Mouse (Mus musculus): ENCODE results near the gene Kif22. TPM values are rescaled to one million over a fixed set of nuclear protein-coding genes. Genes with fewer than 3 reads are reported as not detected.
A peak's percentile ranks its signal among the peaks of the same experiment; 100 is the strongest.

Kif22 gene
- polyA plus RNA-seq, 1 experiment from 2014 or later = 145 TPM

DNA sequence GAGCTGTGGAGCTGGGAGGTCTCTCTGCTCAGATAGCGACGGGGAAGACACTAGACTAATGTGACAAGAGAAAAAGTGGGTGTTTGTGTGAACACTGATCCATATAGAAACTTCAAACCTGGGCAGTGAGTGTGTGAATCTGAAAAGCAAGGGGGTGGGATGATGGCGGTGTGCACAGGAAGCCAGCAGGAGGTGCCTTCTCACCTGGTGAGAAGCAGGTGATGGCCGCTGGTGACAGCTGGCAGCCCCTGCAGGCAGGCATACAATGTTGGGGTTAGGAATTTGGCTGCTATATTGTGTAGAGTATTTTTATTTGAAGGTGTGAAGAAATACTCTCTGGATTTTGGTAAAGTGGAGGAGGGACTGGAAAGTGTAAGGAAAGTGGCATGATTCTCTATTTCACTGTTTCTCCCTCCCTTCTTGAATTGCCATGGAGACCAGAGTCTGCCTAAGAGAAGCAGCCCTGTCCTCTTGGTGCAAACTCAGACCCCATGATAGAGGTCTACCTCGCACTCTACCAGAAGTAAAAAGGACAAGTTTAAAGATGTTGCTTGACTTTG, 12.8 kb upstream of the Kif22 start:
- Histone ChIP-seq H3K4me2 (replicated peaks; ENCODE audit: low read depth, low read length) (no peak overlapping the region), H3K9ac (replicated peaks; ENCODE audit: low read length) (no peak overlapping the region), H3K27ac (ENCODE audit: low read length) (no peak overlapping the region), H3K4me3 (ENCODE audit: low read length) (no peak overlapping the region), H3K9me3 (ENCODE audit: low read length) (no peaks in the 10 kb centered on the region), H3K4me1 (ENCODE audit: insufficient read depth, low read length) (no peaks in the 10 kb centered on the region), H3K27me3 (ENCODE audit: insufficient read depth, low read length) (no peaks in the 10 kb centered on the region), H3K36me3 (ENCODE audit: insufficient read depth, low read length) (no peaks in the 10 kb centered on the region)
- no peak for ATAC-seq (ENCODE audit: low FRiP score, low TSS enrichment)
- 73% methylated on average over 5 of the region's 5 CpGs for WGBS

DNA sequence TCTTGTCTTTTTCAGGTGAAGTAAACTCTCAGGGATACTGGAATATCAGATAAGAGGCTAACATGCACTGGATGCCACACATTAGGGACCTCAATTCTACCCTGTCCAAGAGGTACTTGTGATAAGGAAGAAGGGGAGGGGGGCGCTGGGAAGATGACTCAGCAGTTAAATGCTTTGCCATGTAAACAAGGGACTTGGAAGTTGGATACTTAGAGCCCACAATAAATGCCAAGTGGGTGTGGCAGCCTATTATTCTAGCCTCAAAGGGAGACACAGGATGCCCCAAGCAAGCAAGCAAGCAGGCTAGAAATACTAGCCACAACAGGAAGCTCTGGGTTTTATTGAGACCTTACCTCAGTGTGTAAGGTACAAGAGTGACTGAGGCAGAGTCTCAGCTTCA, 11.0 kb downstream of the Kif22 start:
- WGBS = 84% methylated on average over 1 of the region's 1 CpGs
- Histone ChIP-seq H3K4me2 (replicated peaks; ENCODE audit: low read depth, low read length) (no peak overlapping the region), H3K9ac (replicated peaks; ENCODE audit: low read length) (no peak overlapping the region), H3K4me1 (ENCODE audit: insufficient read depth, low read length) (peaks cover 10% of the 10 kb centered on the region), H3K27me3 (ENCODE audit: insufficient read depth, low read length) (no peaks in the 10 kb centered on the region), H3K27ac (ENCODE audit: low read length) (no peak overlapping the region), H3K36me3 (ENCODE audit: insufficient read depth, low read length) (peaks cover 58% of the 10 kb centered on the region), H3K9me3 (ENCODE audit: low read length) (no peaks in the 10 kb centered on the region), H3K4me3 (ENCODE audit: low read length) (no peak overlapping the region)
- ATAC-seq (ENCODE audit: low FRiP score, low TSS enrichment) = no peak

DNA sequence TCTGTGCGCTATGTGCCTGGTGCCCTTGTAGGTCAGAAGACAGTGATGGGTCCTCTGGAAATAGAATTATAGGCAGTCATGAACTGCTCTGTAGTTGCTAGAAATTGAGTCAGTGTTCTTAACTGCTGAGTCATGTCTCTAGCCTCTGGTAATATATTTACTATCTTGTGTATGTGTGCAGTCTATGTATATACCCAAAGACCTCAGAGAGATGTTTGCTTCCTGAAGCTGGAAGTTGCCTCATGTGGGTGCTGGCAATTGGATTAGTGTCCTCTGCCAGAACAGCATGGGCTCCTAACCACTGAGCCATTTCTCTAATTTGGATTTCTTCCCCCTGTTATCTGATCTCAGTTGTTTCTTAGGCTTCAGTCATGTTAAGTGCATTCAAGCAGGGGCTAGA, 12.1 kb downstream of the Kif22 start:
- Histone ChIP-seq H3K9ac (replicated peaks; ENCODE audit: low read length) (no peak overlapping the region), H3K9me3 (ENCODE audit: low read length) (no peaks in the 10 kb centered on the region), H3K4me3 (ENCODE audit: low read length) (no peak overlapping the region), H3K27me3 (ENCODE audit: insufficient read depth, low read length) (no peaks in the 10 kb centered on the region), H3K27ac (ENCODE audit: low read length) (no peak overlapping the region), H3K36me3 (ENCODE audit: insufficient read depth, low read length) (peaks cover 51% of the 10 kb centered on the region), H3K4me2 (replicated peaks; ENCODE audit: low read depth, low read length) (no peak overlapping the region), H3K4me1 (ENCODE audit: insufficient read depth, low read length) (peaks cover 10% of the 10 kb centered on the region)
- WGBS = 98% methylated on average over 1 of the region's 1 CpGs
- ATAC-seq (ENCODE audit: low FRiP score, low TSS enrichment) = no peak

DNA sequence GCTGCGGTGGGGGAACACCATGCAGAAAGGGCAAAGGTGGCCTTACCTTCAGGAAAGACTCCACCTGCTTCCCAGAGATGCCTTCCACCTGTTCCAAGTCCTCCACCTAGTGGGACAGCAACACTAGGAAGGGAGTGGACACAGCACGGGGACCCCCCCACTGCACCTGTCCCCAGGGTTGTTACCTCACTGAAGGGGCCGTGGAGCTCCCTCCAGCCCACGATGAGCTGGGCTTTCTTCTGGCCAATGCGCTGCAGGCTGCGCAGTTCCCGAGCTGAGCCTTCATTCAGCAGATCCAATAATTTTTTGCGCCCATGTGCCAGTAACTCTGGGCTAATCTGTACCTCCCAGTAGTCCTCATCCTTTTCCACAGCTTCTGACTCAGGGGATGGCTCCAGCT, 14.4 kb downstream of the Kif22 start:
- WGBS = 58% methylated on average over 8 of the region's 8 CpGs
- peak overlapping the region; percentile 87 for H3K4me2 ChIP-seq (replicated peaks; ENCODE audit: low read depth, low read length)
- peaks cover 58% of the 10 kb centered on the region for H3K36me3 ChIP-seq (ENCODE audit: insufficient read depth, low read length)
- peak overlapping the region; percentile 95 for H3K4me3 ChIP-seq (ENCODE audit: low read length)
- H3K9me3 ChIP-seq (ENCODE audit: low read length) = no peaks in the 10 kb centered on the region
- H3K4me1 ChIP-seq (ENCODE audit: insufficient read depth, low read length) = peaks cover 30% of the 10 kb centered on the region
- peak overlapping the region; percentile 97 for H3K9ac ChIP-seq (replicated peaks; ENCODE audit: low read length)
- H3K27me3 ChIP-seq (ENCODE audit: insufficient read depth, low read length) = no peaks in the 10 kb centered on the region
- no peak; the same call in 1 of the 2 replicates for ATAC-seq (ENCODE audit: low FRiP score, low TSS enrichment)
- H3K27ac ChIP-seq (ENCODE audit: low read length) = peak overlapping the region; percentile 99

DNA sequence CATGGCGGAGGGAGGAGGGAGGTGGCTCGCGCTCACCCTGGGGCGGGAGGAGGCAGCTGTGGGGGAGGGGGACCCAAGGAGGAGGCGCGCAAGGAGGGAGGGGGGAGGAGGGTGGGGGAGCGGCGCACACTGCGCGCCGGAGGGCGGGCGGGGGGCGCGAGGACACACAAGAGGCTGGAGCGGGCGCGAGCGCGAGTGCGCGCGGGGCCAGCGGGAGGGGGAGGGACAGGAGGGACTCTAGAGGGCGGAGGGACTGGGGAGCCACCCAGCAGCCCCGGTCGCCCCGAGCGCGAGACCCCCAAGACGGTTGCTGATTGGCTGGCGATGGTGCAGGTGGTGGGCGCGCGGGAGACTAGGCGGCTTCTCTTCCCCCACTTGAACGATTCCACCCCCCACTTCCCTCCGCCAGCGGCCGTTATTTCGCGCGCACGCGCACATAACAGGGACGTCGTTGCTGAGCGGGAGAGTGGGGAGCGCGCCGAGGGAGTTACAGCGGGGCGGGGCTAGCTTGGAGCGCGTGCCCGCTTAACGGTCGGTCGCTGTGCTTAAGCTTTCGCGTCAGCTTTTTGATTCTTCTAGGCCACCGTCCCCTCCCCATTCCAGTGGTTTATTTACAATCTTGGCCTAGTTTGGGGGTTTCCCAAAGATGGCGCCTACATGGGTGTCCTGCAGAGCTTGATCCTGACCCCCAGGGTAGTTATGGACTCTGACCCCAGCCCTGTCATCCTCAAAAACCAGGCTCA, 15.1 kb downstream of the Kif22 start, which contains the start of gene Maz:
Gene Maz, minus strand, starts transcription at position 54 of the 743 bp plus-strand sequence.
- H3K4me3 ChIP-seq (ENCODE audit: low read length) = peak within 1 kb of the TSS; percentile 95
- H3K27ac ChIP-seq (ENCODE audit: low read length) = peak within 1 kb of the TSS; percentile 99
- no peaks in the 10 kb centered on the region for H3K27me3 ChIP-seq (ENCODE audit: insufficient read depth, low read length)
- ATAC-seq (ENCODE audit: low FRiP score, low TSS enrichment) = peak; percentile 92
- H3K4me1 ChIP-seq (ENCODE audit: insufficient read depth, low read length) = peaks cover 38% of the 10 kb centered on the region
- H3K36me3 ChIP-seq (ENCODE audit: insufficient read depth, low read length) = peaks cover 58% of the 10 kb centered on the region
- peak within 1 kb of the TSS; percentile 97 for H3K9ac ChIP-seq (replicated peaks; ENCODE audit: low read length)
- peak within 1 kb of the TSS; percentile 87 for H3K4me2 ChIP-seq (replicated peaks; ENCODE audit: low read depth, low read length)
- WGBS = under 1% methylated on average over 38 of the region's 63 CpGs
- H3K9me3 ChIP-seq (ENCODE audit: low read length) = no peaks in the 10 kb centered on the region

DNA sequence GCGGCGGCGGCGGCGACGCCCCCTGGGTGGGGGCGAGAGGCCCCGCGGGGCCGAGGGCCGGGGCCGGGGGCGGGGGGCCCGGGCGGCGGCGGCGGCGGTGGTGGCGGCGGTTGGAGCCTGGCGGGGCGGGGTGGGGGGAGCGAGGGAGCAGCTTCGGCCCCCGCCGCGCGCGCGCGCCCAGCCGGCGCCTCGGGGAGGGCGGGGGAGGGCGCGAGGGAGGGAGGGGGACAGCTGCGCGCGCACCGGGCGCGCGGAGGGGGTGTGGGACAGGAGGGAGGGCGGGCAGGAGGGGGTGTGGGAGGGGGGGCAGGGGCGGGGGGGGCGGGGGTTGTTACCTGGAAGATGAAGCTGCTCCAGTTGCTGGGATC, 15.7 kb downstream of the Kif22 start:
- Histone ChIP-seq H3K4me2 (replicated peaks; ENCODE audit: low read depth, low read length) (peak overlapping the region; percentile 87), H3K27me3 (ENCODE audit: insufficient read depth, low read length) (no peaks in the 10 kb centered on the region), H3K4me3 (ENCODE audit: low read length) (peak overlapping the region; percentile 95), H3K4me1 (ENCODE audit: insufficient read depth, low read length) (peaks cover 43% of the 10 kb centered on the region), H3K9ac (replicated peaks; ENCODE audit: low read length) (peak overlapping the region; percentile 97), H3K9me3 (ENCODE audit: low read length) (no peaks in the 10 kb centered on the region), H3K27ac (ENCODE audit: low read length) (peak overlapping the region; percentile 99), H3K36me3 (ENCODE audit: insufficient read depth, low read length) (peaks cover 54% of the 10 kb centered on the region)
- no peak for ATAC-seq (ENCODE audit: low FRiP score, low TSS enrichment)
- WGBS = no CpG with 5 or more reads among the region's 48 CpGs

DNA sequence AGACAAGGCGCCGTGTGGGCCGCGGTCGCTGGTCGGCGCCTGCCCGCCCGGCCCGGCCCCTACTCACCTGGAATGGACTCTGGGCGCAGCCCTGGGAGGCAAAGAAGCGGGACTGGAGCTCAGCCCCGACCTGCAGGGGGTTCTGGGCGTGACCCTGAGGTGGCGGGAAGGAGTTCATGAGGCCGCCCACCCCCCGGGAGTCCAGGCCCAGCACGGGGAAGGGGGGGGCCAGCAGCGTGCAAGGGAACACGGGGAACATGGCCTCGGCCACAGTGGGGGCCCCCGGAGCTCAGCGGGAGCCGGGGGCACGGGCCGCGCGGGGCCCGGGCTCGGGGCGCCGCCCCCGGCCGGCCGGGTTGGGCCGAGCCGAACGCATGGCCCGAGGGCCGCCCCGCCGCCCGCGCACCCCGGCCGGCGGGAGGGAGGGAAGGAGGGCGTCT, 16.1 kb downstream of the Kif22 start:
- peak overlapping the region; percentile 97 for H3K9ac ChIP-seq (replicated peaks; ENCODE audit: low read length)
- H3K4me2 ChIP-seq (replicated peaks; ENCODE audit: low read depth, low read length) = peak overlapping the region; percentile 87
- H3K27ac ChIP-seq (ENCODE audit: low read length) = peak overlapping the region; percentile 99
- peak overlapping the region; percentile 95 for H3K4me3 ChIP-seq (ENCODE audit: low read length)
- no peaks in the 10 kb centered on the region for H3K27me3 ChIP-seq (ENCODE audit: insufficient read depth, low read length)
- peaks cover 47% of the 10 kb centered on the region for H3K4me1 ChIP-seq (ENCODE audit: insufficient read depth, low read length)
- under 1% methylated on average over 17 of the region's 48 CpGs for WGBS
- no peaks in the 10 kb centered on the region for H3K9me3 ChIP-seq (ENCODE audit: low read length)
- peaks cover 50% of the 10 kb centered on the region for H3K36me3 ChIP-seq (ENCODE audit: insufficient read depth, low read length)
- peak; percentile 11 for ATAC-seq (ENCODE audit: low FRiP score, low TSS enrichment)

DNA sequence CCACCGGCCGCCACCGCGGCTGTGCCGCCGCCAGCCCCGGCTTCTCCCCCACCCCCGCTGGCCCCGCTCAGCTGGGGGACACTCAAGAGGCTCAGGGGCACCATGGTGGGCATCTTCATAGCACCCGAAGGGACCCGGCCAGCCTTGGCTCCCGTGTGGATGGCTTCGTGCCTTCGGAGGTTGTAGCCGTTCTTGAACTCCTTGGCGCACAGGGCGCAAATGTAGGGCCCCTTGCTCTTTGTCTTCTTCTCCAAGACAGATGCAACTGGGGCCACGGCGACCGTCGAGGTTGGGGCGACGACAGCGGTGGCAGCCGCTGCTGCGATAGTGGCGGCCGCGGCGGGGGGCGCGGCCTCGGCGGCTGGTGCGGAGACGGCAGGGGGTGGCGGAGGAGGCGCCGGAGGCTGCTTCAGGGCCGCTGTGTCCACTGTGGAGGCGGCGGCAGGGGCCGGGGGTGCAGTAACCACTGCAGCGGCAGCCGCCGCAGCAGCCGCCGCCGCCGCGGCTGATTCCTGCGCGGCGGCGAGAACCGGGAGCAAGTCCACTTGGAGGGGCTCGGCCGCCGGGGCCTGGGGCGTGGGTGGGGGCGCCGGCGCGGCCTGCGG, 16.6 kb downstream of the Kif22 start:
- no peak for ATAC-seq (ENCODE audit: low FRiP score, low TSS enrichment)
- Histone ChIP-seq H3K4me3 (ENCODE audit: low read length) (peak overlapping the region; percentile 95), H3K27ac (ENCODE audit: low read length) (peak overlapping the region; percentile 99), H3K4me2 (replicated peaks; ENCODE audit: low read depth, low read length) (peak overlapping the region; percentile 87), H3K9ac (replicated peaks; ENCODE audit: low read length) (peak overlapping the region; percentile 97), H3K9me3 (ENCODE audit: low read length) (no peaks in the 10 kb centered on the region), H3K27me3 (ENCODE audit: insufficient read depth, low read length) (no peaks in the 10 kb centered on the region), H3K4me1 (ENCODE audit: insufficient read depth, low read length) (peaks cover 50% of the 10 kb centered on the region), H3K36me3 (ENCODE audit: insufficient read depth, low read length) (peaks cover 45% of the 10 kb centered on the region)
- WGBS = 0% methylated on average over 60 of the region's 65 CpGs

DNA sequence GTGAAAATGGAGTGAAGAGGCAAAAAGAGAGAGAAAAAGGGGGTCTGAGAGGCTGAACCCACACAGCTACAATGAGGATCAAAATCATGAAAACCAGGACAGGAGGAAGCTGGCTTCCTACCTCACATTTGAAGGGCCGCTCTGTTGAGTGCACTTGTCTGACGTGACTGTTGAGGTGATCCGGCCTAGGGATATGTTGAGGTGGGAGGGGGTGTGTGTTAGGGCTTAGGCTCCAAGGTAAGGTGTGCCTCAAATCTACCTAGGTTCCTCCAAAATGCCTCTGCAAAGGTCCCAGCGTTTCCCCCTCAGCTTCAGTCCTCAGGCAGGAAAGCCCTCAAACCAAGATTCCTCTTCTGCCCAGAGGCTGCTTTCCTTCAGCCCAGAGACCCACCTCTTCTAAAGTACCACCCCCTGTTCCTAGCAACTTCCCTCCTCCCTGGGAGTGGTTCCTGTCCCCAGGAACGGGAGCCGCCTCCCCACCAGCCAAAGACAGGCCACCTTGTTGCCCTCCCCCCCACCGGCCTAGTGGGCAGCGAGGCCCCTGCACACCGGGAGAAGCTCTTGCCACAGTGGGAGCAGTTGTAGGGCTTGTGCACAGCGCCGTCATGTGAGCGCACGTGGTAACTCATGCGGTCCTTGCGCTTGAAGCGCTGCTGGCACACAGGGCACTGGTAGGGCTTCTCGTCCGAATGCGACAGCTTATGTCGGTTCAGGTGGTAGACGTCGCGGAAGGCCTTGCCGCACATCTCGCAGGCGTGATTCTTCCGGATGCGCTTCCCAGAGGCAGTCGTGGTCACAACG, 17.3 kb downstream of the Kif22 start:
- peak overlapping the region; percentile 95 for H3K4me3 ChIP-seq (ENCODE audit: low read length)
- peak; percentile 30 for ATAC-seq (ENCODE audit: low FRiP score, low TSS enrichment)
- H3K4me2 ChIP-seq (replicated peaks; ENCODE audit: low read depth, low read length) = peak overlapping the region; percentile 87
- no peaks in the 10 kb centered on the region for H3K27me3 ChIP-seq (ENCODE audit: insufficient read depth, low read length)
- H3K9me3 ChIP-seq (ENCODE audit: low read length) = no peaks in the 10 kb centered on the region
- H3K36me3 ChIP-seq (ENCODE audit: insufficient read depth, low read length) = peaks cover 38% of the 10 kb centered on the region
- H3K9ac ChIP-seq (replicated peaks; ENCODE audit: low read length) = peak overlapping the region; percentile 97
- H3K27ac ChIP-seq (ENCODE audit: low read length) = peak overlapping the region; percentile 99
- H3K4me1 ChIP-seq (ENCODE audit: insufficient read depth, low read length) = peaks cover 57% of the 10 kb centered on the region
- under 1% methylated on average over 30 of the region's 30 CpGs for WGBS

All from kidney, embryonic 16.5 days (tissue).